Mouse (Mus musculus): ENCODE results near the gene Sirt6.

DNA sequence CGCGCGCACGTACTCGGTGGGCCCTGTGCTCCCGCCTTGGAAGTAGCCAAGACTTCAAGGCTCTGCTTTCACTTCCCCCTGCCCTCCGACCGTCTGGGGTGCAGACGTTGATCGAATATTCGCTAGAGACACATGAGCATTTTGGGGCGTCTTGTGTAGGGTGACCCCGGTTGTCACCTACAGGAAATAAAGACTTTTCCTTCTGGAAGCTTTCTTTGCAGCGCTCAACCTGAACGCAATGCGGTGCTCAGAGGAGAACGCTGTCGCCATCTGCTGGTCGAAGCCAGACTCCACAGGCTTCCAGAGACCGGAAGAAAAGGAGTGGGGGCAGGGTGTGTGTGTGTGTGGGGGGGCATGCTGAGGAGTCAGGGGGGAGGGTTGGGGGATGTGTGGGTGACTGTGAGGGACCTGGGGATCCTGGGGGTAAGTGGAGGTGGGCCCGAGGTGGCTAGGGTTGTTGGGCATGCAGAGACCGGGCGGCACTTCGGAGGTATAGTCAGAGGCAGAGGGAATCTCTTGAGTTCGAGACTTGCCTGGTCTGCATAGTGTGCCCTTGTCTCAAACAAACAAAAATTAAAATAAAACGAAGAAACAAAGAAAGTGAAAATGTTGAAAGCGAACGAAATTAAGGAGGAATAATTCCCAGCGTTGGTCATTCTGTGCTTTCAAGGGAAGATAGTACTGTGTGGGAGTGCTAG, 22.5 kb downstream of the Sirt6 start:
- TF ChIP-seq CTCF (IDR thresholded peaks at IDR 0.05; ENCODE audit: low read depth) (peak; percentile 95), EP300 (IDR thresholded peaks at IDR 0.05; ENCODE audit: low read depth) (no peak)
